Mouse (Mus musculus): ENCODE results near the gene Dusp28. TPM values are rescaled to one million over a fixed set of nuclear protein-coding genes. Genes with fewer than 3 reads are reported as not detected.

The Dusp28 gene
- total RNA-seq (2012; rRNA removed), result 4.8 and 6.0 TPM in 2 replicates

DNA sequence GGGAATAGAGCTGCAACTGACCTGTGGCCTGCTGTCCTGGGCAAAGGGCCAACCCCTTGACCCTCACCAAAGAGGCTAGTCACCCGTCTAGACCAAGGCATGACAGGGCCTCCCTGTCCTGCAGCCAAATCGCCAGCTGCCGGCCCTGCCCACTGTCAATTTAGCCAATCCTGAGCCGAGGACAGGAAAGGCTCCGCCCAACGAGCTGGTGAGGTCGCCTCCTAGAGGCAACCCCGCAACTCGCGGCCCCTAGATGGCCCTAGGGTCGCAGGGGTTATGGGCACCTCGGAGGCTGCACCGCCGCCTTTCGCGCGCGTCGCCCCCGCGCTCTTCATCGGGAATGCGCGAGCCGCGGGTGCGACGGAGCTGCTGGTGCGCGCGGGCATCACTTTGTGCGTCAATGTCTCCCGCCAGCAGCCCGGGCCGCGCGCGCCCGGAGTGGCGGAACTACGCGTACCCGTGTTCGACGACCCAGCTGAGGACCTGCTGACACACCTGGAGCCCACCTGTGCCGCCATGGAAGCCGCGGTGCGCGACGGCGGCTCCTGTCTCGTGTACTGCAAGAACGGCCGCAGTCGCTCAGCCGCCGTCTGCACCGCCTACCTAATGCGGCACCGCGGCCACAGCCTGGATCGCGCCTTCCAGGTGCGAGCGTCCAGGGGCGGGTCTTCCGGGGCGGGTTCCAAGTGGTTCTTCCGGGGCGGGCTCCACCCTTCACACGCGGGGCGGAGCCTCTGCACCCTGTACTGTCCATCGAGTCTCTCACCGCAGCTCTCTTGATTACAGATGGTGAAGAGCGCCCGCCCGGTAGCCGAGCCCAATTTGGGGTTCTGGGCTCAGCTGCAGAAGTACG is at the start of gene Dusp28:
Dusp28 (plus strand) TSS at position 203 of the 853 bp plus-strand sequence.
- Histone ChIP-seq H3K9ac (ENCODE audit: insufficient read depth, low read depth, low read length, poor library complexity, severe bottlenecking) (peak within 1 kb of the TSS; percentile 91), H3K36me3 (ENCODE audit: control insufficient read depth, insufficient read depth, low read length, poor library complexity, severe bottlenecking) (no peaks in the 10 kb centered on the region; the same call in 1 of the 2 replicates), H3K4me3 (ENCODE audit: insufficient read depth in 1 of 2, low read depth in 1 of 2, low read length in 2 of 2, poor library complexity in 1 of 2, severe bottlenecking in 1 of 2) (peak within 1 kb of the TSS; percentile 89 to 98), H3K9me3 (ENCODE audit: control insufficient read depth, insufficient read depth, low read depth, low read length) (no peaks in the 10 kb centered on the region), H3K4me1 (ENCODE audit: control insufficient read depth in 2 of 2, insufficient read depth in 2 of 2, low read length in 2 of 2, poor library complexity in 1 of 2) (peaks cover 0 to 13% of the 10 kb centered on the region in 2 experiments; a peak in 1 of 4 replicates), H3K27ac (ENCODE audit: insufficient read depth, low read depth, low read length, poor library complexity, severe bottlenecking) (peak within 1 kb of the TSS; percentile 42)
- in situ Hi-C loops (cut with MboI; ENCODE audit: low sequenced_read_pairs in 2 of 2, unreplicated experiment in 2 of 2), result no loop called here
- TF ChIP-seq MAFK (IDR thresholded peaks at IDR 0.05; ENCODE audit: insufficient read depth, low read depth, low read length) (no peak), ZNF384 (IDR thresholded peaks at IDR 0.05; ENCODE audit: low read depth, low read length) (no peak), ZC3H11A (IDR thresholded peaks at IDR 0.05; ENCODE audit: borderline replicate concordance, low read depth, low read length) (no peak), HCFC1 (IDR thresholded peaks at IDR 0.05; ENCODE audit: borderline replicate concordance, insufficient read depth, low read length) (peak; percentile 55; the same call in 1 of the 2 replicates), CHD2 (IDR thresholded peaks at IDR 0.05; ENCODE audit: low read depth, low read length) (no peak)
- peak; percentile 77 for DNase-seq (ENCODE audit: low read depth, low spot score)

DNA sequence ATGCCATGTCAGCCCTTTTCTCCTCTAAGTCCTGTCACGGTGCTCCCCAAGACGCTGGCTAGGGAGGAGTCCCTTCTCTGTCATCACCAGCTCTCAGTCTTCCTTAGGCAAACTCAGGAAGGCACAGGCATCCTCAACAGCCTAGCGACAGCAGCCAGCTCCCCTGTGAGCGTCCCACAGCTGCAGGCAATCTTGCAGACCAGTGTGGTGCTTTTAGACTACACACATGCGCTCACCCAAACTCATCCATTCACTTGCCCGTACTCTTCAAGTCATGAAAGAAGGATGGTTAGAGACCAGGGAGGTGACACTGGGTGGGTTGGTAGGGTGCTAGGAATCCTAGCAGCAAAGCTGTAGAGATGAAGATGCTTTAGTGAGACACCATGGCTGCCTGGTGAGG is 45.3 kb upstream of the Dusp28 start:
- Histone ChIP-seq H3K9ac (ENCODE audit: insufficient read depth, low read depth, low read length, poor library complexity, severe bottlenecking) (no peak overlapping the region), H3K4me3 (ENCODE audit: insufficient read depth in 1 of 2, low read depth in 1 of 2, low read length in 2 of 2, poor library complexity in 1 of 2, severe bottlenecking in 1 of 2) (no peak overlapping the region), H3K36me3 (ENCODE audit: control insufficient read depth, insufficient read depth, low read length, poor library complexity, severe bottlenecking) (peaks cover 11% of the 10 kb centered on the region; the same call in 1 of the 2 replicates), H3K4me1 (ENCODE audit: control insufficient read depth in 2 of 2, insufficient read depth in 2 of 2, low read length in 2 of 2, poor library complexity in 1 of 2) (no peaks in the 10 kb centered on the region), H3K27ac (ENCODE audit: insufficient read depth, low read depth, low read length, poor library complexity, severe bottlenecking) (no peak overlapping the region), H3K9me3 (ENCODE audit: control insufficient read depth, insufficient read depth, low read depth, low read length) (no peaks in the 10 kb centered on the region)
- TF ChIP-seq ZNF384 (IDR thresholded peaks at IDR 0.05; ENCODE audit: low read depth, low read length), result no peak
- no peak for DNase-seq (ENCODE audit: low read depth, low spot score)
- in situ Hi-C loops (cut with MboI; ENCODE audit: low sequenced_read_pairs in 2 of 2, unreplicated experiment in 2 of 2), result no loop called here

DNA sequence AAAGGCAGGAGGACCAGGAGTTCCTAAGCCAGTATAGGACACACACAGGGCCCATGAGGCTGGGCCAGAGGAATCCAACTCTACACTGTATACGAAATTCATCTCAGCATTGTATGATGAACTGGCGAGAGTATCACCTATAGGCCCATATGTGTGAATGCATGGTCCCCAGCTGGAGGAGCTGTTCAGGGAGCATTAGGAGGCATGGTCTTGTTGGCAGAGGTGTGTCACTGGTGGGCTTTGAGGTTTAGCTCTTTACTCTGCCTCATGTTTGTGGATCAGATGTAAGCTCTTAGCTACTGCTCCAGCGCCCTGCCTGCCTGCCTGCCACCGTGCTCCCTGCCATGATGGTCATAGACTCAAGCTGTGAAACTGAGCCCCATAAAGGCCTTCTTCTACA is 43.5 kb upstream of the Dusp28 start:
- Histone ChIP-seq H3K4me3 (ENCODE audit: insufficient read depth in 1 of 2, low read depth in 1 of 2, low read length in 2 of 2, poor library complexity in 1 of 2, severe bottlenecking in 1 of 2) (no peak overlapping the region), H3K4me1 (ENCODE audit: control insufficient read depth in 2 of 2, insufficient read depth in 2 of 2, low read length in 2 of 2, poor library complexity in 1 of 2) (no peaks in the 10 kb centered on the region), H3K27ac (ENCODE audit: insufficient read depth, low read depth, low read length, poor library complexity, severe bottlenecking) (no peak overlapping the region), H3K9me3 (ENCODE audit: control insufficient read depth, insufficient read depth, low read depth, low read length) (no peaks in the 10 kb centered on the region), H3K36me3 (ENCODE audit: control insufficient read depth, insufficient read depth, low read length, poor library complexity, severe bottlenecking) (peaks cover 4% of the 10 kb centered on the region; the same call in 1 of the 2 replicates), H3K9ac (ENCODE audit: insufficient read depth, low read depth, low read length, poor library complexity, severe bottlenecking) (no peak overlapping the region)
- in situ Hi-C loops (cut with MboI; ENCODE audit: low sequenced_read_pairs in 2 of 2, unreplicated experiment in 2 of 2), result no loop called here
- TF ChIP-seq HCFC1 (IDR thresholded peaks at IDR 0.05; ENCODE audit: borderline replicate concordance, insufficient read depth, low read length) (no peak), ZNF384 (IDR thresholded peaks at IDR 0.05; ENCODE audit: low read depth, low read length) (no peak), MAFK (IDR thresholded peaks at IDR 0.05; ENCODE audit: insufficient read depth, low read depth, low read length) (no peak), ZC3H11A (IDR thresholded peaks at IDR 0.05; ENCODE audit: borderline replicate concordance, low read depth, low read length) (no peak), CHD2 (IDR thresholded peaks at IDR 0.05; ENCODE audit: low read depth, low read length) (no peak)
- no peak for DNase-seq (ENCODE audit: low read depth, low spot score)

DNA sequence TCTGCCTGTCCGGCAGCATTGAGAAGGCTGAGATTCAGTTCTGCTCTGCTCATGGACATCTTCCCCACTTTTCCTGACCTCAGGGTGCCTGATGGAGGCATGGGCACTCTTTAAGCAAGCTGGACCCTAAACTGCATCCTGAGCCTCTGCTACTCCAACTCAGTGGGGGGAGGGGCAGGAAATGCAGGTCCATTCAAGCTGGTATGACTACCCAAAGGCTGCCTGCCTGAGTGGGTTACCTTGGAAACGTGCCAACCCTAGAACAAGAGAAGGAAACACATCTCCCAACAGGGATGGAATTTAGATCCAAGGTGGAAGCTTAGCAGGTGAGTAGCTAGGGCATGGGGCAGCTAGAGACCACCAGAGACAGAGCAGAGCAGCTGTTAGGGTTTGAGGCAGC is 40.6 kb upstream of the Dusp28 start:
- H3K9me3 ChIP-seq (ENCODE audit: control insufficient read depth, insufficient read depth, low read depth, low read length), result no peaks in the 10 kb centered on the region
- DNase-seq (ENCODE audit: low read depth, low spot score), result no peak
- no peak overlapping the region for H3K27ac ChIP-seq (ENCODE audit: insufficient read depth, low read depth, low read length, poor library complexity, severe bottlenecking)
- in situ Hi-C loops (cut with MboI; ENCODE audit: low sequenced_read_pairs in 2 of 2, unreplicated experiment in 2 of 2), result no loop called here
- TF ChIP-seq ZNF384 (IDR thresholded peaks at IDR 0.05; ENCODE audit: low read depth, low read length) (no peak), CHD2 (IDR thresholded peaks at IDR 0.05; ENCODE audit: low read depth, low read length) (no peak), ZC3H11A (IDR thresholded peaks at IDR 0.05; ENCODE audit: borderline replicate concordance, low read depth, low read length) (no peak), HCFC1 (IDR thresholded peaks at IDR 0.05; ENCODE audit: borderline replicate concordance, insufficient read depth, low read length) (no peak), MAFK (IDR thresholded peaks at IDR 0.05; ENCODE audit: insufficient read depth, low read depth, low read length) (no peak)
- no peaks in the 10 kb centered on the region for H3K36me3 ChIP-seq (ENCODE audit: control insufficient read depth, insufficient read depth, low read length, poor library complexity, severe bottlenecking)
- H3K9ac ChIP-seq (ENCODE audit: insufficient read depth, low read depth, low read length, poor library complexity, severe bottlenecking), result no peak overlapping the region
- H3K4me3 ChIP-seq (ENCODE audit: insufficient read depth in 1 of 2, low read depth in 1 of 2, low read length in 2 of 2, poor library complexity in 1 of 2, severe bottlenecking in 1 of 2), result no peak overlapping the region
- H3K4me1 ChIP-seq (ENCODE audit: control insufficient read depth in 2 of 2, insufficient read depth in 2 of 2, low read length in 2 of 2, poor library complexity in 1 of 2), result no peaks in the 10 kb centered on the region

All from ES-E14 (cell line).